In genomic region chr17:6773249-6773966, GRCm38 (mm10) we compare ENCODE assay signal across 17 mouse cellular contexts. TPM values are rescaled to one million over a fixed set of nuclear protein-coding genes. Genes with fewer than 3 reads are reported as not detected.
DNase-seq lines count a peak whose midpoint lies in the region; ATAC-seq and TF ChIP-seq lines count a peak whose summit lies in the region.
"Had no signal": no experiment of that assay in that cellular context is flagged by ENCODE, and none has a peak within 500 bp of the region (broad histone marks: within the 10 kb centered on the region; RNA-seq: fewer than 3 reads in every experiment).

No protein-coding gene starts in this region.

- no peak overlapping the region for H3K4me3 ChIP-seq in heart, embryonic 13.5 days
- H3K4me3 ChIP-seq in liver, embryonic 14.5 days (ENCODE audit: insufficient read depth in 1 of 2, low read depth in 2 of 2, low read length in 2 of 2), result no peak overlapping the region
- no peak overlapping the region for H3K4me3 ChIP-seq in stomach, embryonic 16.5 days (replicated peaks; ENCODE audit: low read length)
- H3K4me3 ChIP-seq: embryonic facial prominence, embryonic 12.5 days; forebrain, embryonic 10.5 days; stomach, embryonic 15.5 days had no signal

- H3K9ac ChIP-seq in heart, embryonic 13.5 days, result peak overlapping the region; percentile 62; the same call in 1 of the 2 replicates
- no peak overlapping the region for H3K9ac ChIP-seq in liver, embryonic 14.5 days (replicated peaks)
- H3K9ac ChIP-seq in stomach, embryonic 16.5 days (ENCODE audit: low read length), result no peak overlapping the region
- H3K9ac ChIP-seq: embryonic facial prominence, embryonic 12.5 days; stomach, embryonic 15.5 days had no signal

- no peaks in the 10 kb centered on the region for H3K36me3 ChIP-seq in heart, embryonic 13.5 days
- H3K36me3 ChIP-seq in liver, embryonic 14.5 days (replicated peaks; ENCODE audit: control insufficient read depth, insufficient read depth, low read depth), result no peaks in the 10 kb centered on the region
- H3K36me3 ChIP-seq in stomach, embryonic 16.5 days (ENCODE audit: control insufficient read depth, insufficient read depth, low read length), result no peaks in the 10 kb centered on the region
- H3K36me3 ChIP-seq: embryonic facial prominence, embryonic 12.5 days; stomach, embryonic 15.5 days had no signal

- H3K4me1 ChIP-seq in heart, embryonic 13.5 days, result peaks cover 90% of the 10 kb centered on the region
- peaks cover 9 to 23% of the 10 kb centered on the region in 2 experiments; a peak in 3 of 4 replicates for H3K4me1 ChIP-seq in liver, embryonic 14.5 days (replicated peaks; ENCODE audit: control insufficient read depth in 2 of 2, insufficient read depth in 2 of 2, low read length in 1 of 2)
- H3K4me1 ChIP-seq in stomach, embryonic 16.5 days (ENCODE audit: control insufficient read depth, insufficient read depth, low read length), result peaks cover 33% of the 10 kb centered on the region

- no peaks in the 10 kb centered on the region for H3K27me3 ChIP-seq in heart, embryonic 13.5 days (replicated peaks)
- no peaks in the 10 kb centered on the region for H3K27me3 ChIP-seq in liver, embryonic 14.5 days (ENCODE audit: control insufficient read depth, insufficient read depth, low read length)
- H3K27me3 ChIP-seq in stomach, embryonic 16.5 days (ENCODE audit: control insufficient read depth, insufficient read depth, low read length), result no peaks in the 10 kb centered on the region
- H3K27me3 ChIP-seq: embryonic facial prominence, embryonic 12.5 days; Patski; stomach, embryonic 15.5 days had no signal

- H3K4me2 ChIP-seq in heart, embryonic 13.5 days, result no peak overlapping the region; the same call in 1 of the 2 replicates
- no peak overlapping the region for H3K4me2 ChIP-seq in liver, embryonic 14.5 days (ENCODE audit: low read depth)
- H3K4me2 ChIP-seq in stomach, embryonic 16.5 days (ENCODE audit: low read depth, low read length), result no peak overlapping the region
- H3K4me2 ChIP-seq: embryonic facial prominence, embryonic 12.5 days; heart, embryonic 11.5 days had no signal

- 81% methylated on average over 14 of the region's 14 CpGs for WGBS in heart, embryonic 13.5 days
- 58% methylated on average over 14 of the region's 14 CpGs for WGBS in liver, embryonic 14.5 days (ENCODE audit: insufficient replicate concordance)
- WGBS in stomach, embryonic 16.5 days, result 67% methylated on average over 14 of the region's 14 CpGs

- no peak for TF ChIP-seq EP300 in liver, embryonic 14.5 days (IDR thresholded peaks at IDR 0.05; ENCODE audit: low read depth)

- no peak for TF ChIP-seq CTCF in liver, embryonic 14.5 days (IDR thresholded peaks at IDR 0.05; ENCODE audit: low read depth)

- H3K9me3 ChIP-seq in heart, embryonic 13.5 days, result no peaks in the 10 kb centered on the region
- H3K9me3 ChIP-seq in liver, embryonic 14.5 days (ENCODE audit: control insufficient read depth, low read length), result no peaks in the 10 kb centered on the region
- H3K9me3 ChIP-seq in stomach, embryonic 16.5 days (replicated peaks; ENCODE audit: control insufficient read depth, low read length), result no peaks in the 10 kb centered on the region
- H3K9me3 ChIP-seq: embryonic facial prominence, embryonic 12.5 days; forebrain, embryonic 10.5 days; stomach, embryonic 15.5 days had no signal

- no peak for DNase-seq in heart, adult 8-10 months (ENCODE audit: low spot score)
- peak in 2 of 3 experiments; percentile 57 to 63 for DNase-seq in liver, embryonic 14.5 days (ENCODE audit: low read depth in 3 of 3, low spot score in 3 of 3)
- no peak for DNase-seq in liver
- peak; percentile 66 for DNase-seq in c-Kit-positive CD71-positive TER-119-negative erythroid progenitor cells, embryonic 14.5 days (ENCODE audit: low read depth)
- no peak for DNase-seq in lung, postnatal 25 days (ENCODE audit: low spot score)
- no peak for DNase-seq in layer of hippocampus, adult 9-11 months
- DNase-seq: adrenal gland, postnatal 10 days; B cell, adult 2 months; cerebellum, postnatal 25 days; right cerebral cortex, postnatal 4 days had no signal

- H3K27ac ChIP-seq in heart, embryonic 13.5 days (replicated peaks), result peak overlapping the region; percentile 32; the same call in 1 of the 2 replicates
- H3K27ac ChIP-seq in liver, embryonic 14.5 days, result no peak overlapping the region
- H3K27ac ChIP-seq in stomach, embryonic 16.5 days (ENCODE audit: low read length), result peak overlapping the region; percentile 29; the same call in 1 of the 2 replicates
- H3K27ac ChIP-seq: forebrain, embryonic 10.5 days had no signal

- ATAC-seq in heart, embryonic 13.5 days (ENCODE audit: extremely low read depth, insufficient number of reproducible peaks, low FRiP score, low TSS enrichment), result no peak
- no peak for ATAC-seq in liver, embryonic 14.5 days (ENCODE audit: insufficient read depth)
- no peak for ATAC-seq in stomach, embryonic 16.5 days (ENCODE audit: insufficient read depth, low FRiP score)
- ATAC-seq: Patski had no signal

RNA-seq across cellular contexts. Expression of gene Ezr, which starts 9.2 kb away (rescaled TPM):
- 103 and 105 TPM in 2 replicates for polyA plus RNA-seq in heart, embryonic 13.5 days (2015; fragmentation: Nextera tagmentation; extraction: Ambion mirVana)
- 10 to 100 TPM; 29.1 to 38.7 (median 33.9) TPM for total RNA-seq in heart, adult 8-10 months (2022)
- polyA plus RNA-seq in liver, embryonic 14.5 days (2012; rRNA removed), result 17.6 and 31.2 TPM in 2 replicates
- polyA plus RNA-seq in liver, embryonic 14.5 days (2014; fragmentation: Nextera tagmentation; extraction: Ambion mirVana), result 41.7 and 52.8 TPM in 2 replicates
- polyA plus RNA-seq in stomach, embryonic 16.5 days (2015; fragmentation: Nextera tagmentation; extraction: Ambion mirVana), result 266 and 335 TPM in 2 replicates

Comparison
In these comparisons a context has a peak if more than half of its experiments do, and no peak if none do; other contexts are left out.
1. DNase-seq: peak in liver, embryonic 14.5 days (2 of 3) and c-Kit-positive CD71-positive TER-119-negative erythroid progenitor cells, embryonic 14.5 days (single experiment); none in heart, adult 8-10 months (single experiment), liver (single experiment), lung, postnatal 25 days (single experiment) and layer of hippocampus, adult 9-11 months (single experiment).